Mouse (Mus musculus) ovary, adult 18-20 months (tissue): Measurements from ENCODE around the gene Insrr.
"Not testable (repeated sequence)": the region's sequence is repeated elsewhere in the genome, so short reads cannot be mapped to it uniquely, and the experiment has no call there.

ENCODE experiments used
- DNase-seq: peaks from one replicate; pipeline ENCODE4 v3.0.0; 2022; ENCODE audit warnings: low spot score, mixed read lengths

The Insrr gene

GRCm38 (mm10) chr3:87833482-87833881 lies 36.7 kb downstream of the Insrr start:
- DNase-seq = no peak

- peak; percentile 28 for DNase-seq
These were observed 41.9 kb downstream of the Insrr start for GRCm38 (mm10) chr3:87838622-87839021.

- DNase-seq = no peak
These were observed 44.1 kb downstream of the Insrr start for GRCm38 (mm10) chr3:87840858-87841257.

- no peak for DNase-seq
These were observed 48.2 kb downstream of the Insrr start for GRCm38 (mm10) chr3:87844981-87845380.

- DNase-seq = no peak
These were observed 49.4 kb downstream of the Insrr start for GRCm38 (mm10) chr3:87846186-87846585.

GRCm38 (mm10) chr3:87846650-87847110 lies 49.9 kb downstream of the Insrr start, which contains the start of gene Sh2d2a:
Gene Sh2d2a, plus strand, starts transcription at chr3:87846755.
- no peak for DNase-seq

GRCm38 (mm10) chr3:87847680-87848079 lies 50.9 kb downstream of the Insrr start:
- no peak for DNase-seq

GRCm38 (mm10) chr3:87849117-87849516 lies 52.4 kb downstream of the Insrr start:
- DNase-seq = no peak

GRCm38 (mm10) chr3:87854795-87855568 lies 58.2 kb downstream of the Insrr start:
- DNase-seq = peak; percentile 57

GRCm38 (mm10) chr3:87855936-87856335 lies 59.2 kb downstream of the Insrr start:
- DNase-seq = no peak

GRCm38 (mm10) chr3:87857666-87858065 lies 60.9 kb downstream of the Insrr start:
- DNase-seq = no peak

GRCm38 (mm10) chr3:87859813-87860212 lies 63.1 kb downstream of the Insrr start:
- DNase-seq = no peak

GRCm38 (mm10) chr3:87864111-87864510 lies 67.4 kb downstream of the Insrr start:
- DNase-seq = not testable (repeated sequence)
